Mouse (Mus musculus): ENCODE results near the gene Tmem248. TPM values are rescaled to one million over a fixed set of nuclear protein-coding genes. Genes with fewer than 3 reads are reported as not detected.

Gene Tmem248
- polyA plus RNA-seq, 1 experiment from 2014 or later = 21.8 TPM

GRCm38 (mm10) chr5:130185312-130185711, 31.6 kb upstream of the Tmem248 start:
- H3K36me3 ChIP-seq (ENCODE audit: poor library complexity, severe bottlenecking) = peaks cover 20% of the 10 kb centered on the region
- no peaks in the 10 kb centered on the region for H3K9me3 ChIP-seq (replicated peaks)
- H3K4me2 ChIP-seq = no peak overlapping the region
- H3K27ac ChIP-seq = no peak overlapping the region
- no peak overlapping the region for H3K4me3 ChIP-seq
- 88% methylated on average over 6 of the region's 6 CpGs for WGBS
- peaks cover 12% of the 10 kb centered on the region for H3K4me1 ChIP-seq
- no peaks in the 10 kb centered on the region for H3K27me3 ChIP-seq
- no peak overlapping the region for H3K9ac ChIP-seq
- ATAC-seq = no peak

GRCm38 (mm10) chr5:130187383-130187782, 29.5 kb upstream of the Tmem248 start:
- H3K27ac ChIP-seq = no peak overlapping the region
- peaks cover 41% of the 10 kb centered on the region for H3K36me3 ChIP-seq (ENCODE audit: poor library complexity, severe bottlenecking)
- no peak overlapping the region for H3K4me2 ChIP-seq
- H3K9ac ChIP-seq = no peak overlapping the region; the same call in 1 of the 2 replicates
- no peaks in the 10 kb centered on the region for H3K27me3 ChIP-seq
- H3K4me1 ChIP-seq = peaks cover 12% of the 10 kb centered on the region
- H3K4me3 ChIP-seq = no peak overlapping the region
- 31% methylated on average over 7 of the region's 7 CpGs for WGBS
- no peaks in the 10 kb centered on the region for H3K9me3 ChIP-seq (replicated peaks)
- no peak for ATAC-seq

GRCm38 (mm10) chr5:130190909-130191308, 26.0 kb upstream of the Tmem248 start:
- H3K27ac ChIP-seq = no peak overlapping the region
- no peaks in the 10 kb centered on the region for H3K27me3 ChIP-seq
- H3K4me1 ChIP-seq = peaks cover 12% of the 10 kb centered on the region
- ATAC-seq = no peak
- H3K9me3 ChIP-seq (replicated peaks) = no peaks in the 10 kb centered on the region
- H3K36me3 ChIP-seq (ENCODE audit: poor library complexity, severe bottlenecking) = peaks cover 71% of the 10 kb centered on the region
- H3K4me3 ChIP-seq = no peak overlapping the region
- WGBS = 96% methylated on average over 6 of the region's 6 CpGs
- no peak overlapping the region for H3K9ac ChIP-seq
- no peak overlapping the region for H3K4me2 ChIP-seq

GRCm38 (mm10) chr5:130191865-130192264, 25.0 kb upstream of the Tmem248 start:
- ATAC-seq = no peak
- H3K4me3 ChIP-seq = no peak overlapping the region
- no peak overlapping the region for H3K4me2 ChIP-seq
- no peak overlapping the region for H3K27ac ChIP-seq
- no peak overlapping the region for H3K9ac ChIP-seq
- peaks cover 71% of the 10 kb centered on the region for H3K36me3 ChIP-seq (ENCODE audit: poor library complexity, severe bottlenecking)
- peaks cover 7% of the 10 kb centered on the region for H3K4me1 ChIP-seq
- H3K9me3 ChIP-seq (replicated peaks) = no peaks in the 10 kb centered on the region
- WGBS = 95% methylated on average over 6 of the region's 6 CpGs
- no peaks in the 10 kb centered on the region for H3K27me3 ChIP-seq

GRCm38 (mm10) chr5:130192356-130192944, 24.4 kb upstream of the Tmem248 start:
- Histone ChIP-seq H3K4me2 (no peak overlapping the region), H3K27ac (no peak overlapping the region), H3K9me3 (replicated peaks) (no peaks in the 10 kb centered on the region), H3K9ac (no peak overlapping the region), H3K4me1 (peaks cover under 1% of the 10 kb centered on the region), H3K36me3 (ENCODE audit: poor library complexity, severe bottlenecking) (peaks cover 71% of the 10 kb centered on the region), H3K4me3 (no peak overlapping the region), H3K27me3 (no peaks in the 10 kb centered on the region)
- WGBS = 82% methylated on average over 2 of the region's 2 CpGs
- no peak for ATAC-seq

GRCm38 (mm10) chr5:130193760-130194159, 23.1 kb upstream of the Tmem248 start:
- WGBS = 91% methylated on average over 3 of the region's 3 CpGs
- no peaks in the 10 kb centered on the region for H3K4me1 ChIP-seq
- no peak overlapping the region for H3K4me3 ChIP-seq
- no peak overlapping the region for H3K27ac ChIP-seq
- H3K4me2 ChIP-seq = no peak overlapping the region
- H3K36me3 ChIP-seq (ENCODE audit: poor library complexity, severe bottlenecking) = peaks cover 77% of the 10 kb centered on the region
- ATAC-seq = no peak
- no peaks in the 10 kb centered on the region for H3K27me3 ChIP-seq
- H3K9ac ChIP-seq = no peak overlapping the region
- H3K9me3 ChIP-seq (replicated peaks) = no peaks in the 10 kb centered on the region

GRCm38 (mm10) chr5:130196307-130196706, 20.6 kb upstream of the Tmem248 start:
- WGBS = 100% methylated on average over 1 of the region's 1 CpGs
- peaks cover 67% of the 10 kb centered on the region for H3K36me3 ChIP-seq (ENCODE audit: poor library complexity, severe bottlenecking)

GRCm38 (mm10) chr5:130197454-130197853, 19.4 kb upstream of the Tmem248 start:
- no peaks in the 10 kb centered on the region for H3K9me3 ChIP-seq (replicated peaks)
- no peak overlapping the region for H3K9ac ChIP-seq
- H3K4me3 ChIP-seq = no peak overlapping the region
- no peak overlapping the region for H3K27ac ChIP-seq
- H3K4me1 ChIP-seq = no peaks in the 10 kb centered on the region
- no peak overlapping the region for H3K4me2 ChIP-seq
- WGBS = 90% methylated on average over 3 of the region's 3 CpGs
- H3K27me3 ChIP-seq = no peaks in the 10 kb centered on the region
- no peak for ATAC-seq
- H3K36me3 ChIP-seq (ENCODE audit: poor library complexity, severe bottlenecking) = peaks cover 60% of the 10 kb centered on the region

More at GRCm38 (mm10) chr5:130196307-130196706, 20.6 kb upstream of the Tmem248 start:
- Histone ChIP-seq H3K9me3 (replicated peaks) (no peaks in the 10 kb centered on the region), H3K4me3 (no peak overlapping the region), H3K27ac (no peak overlapping the region), H3K4me1 (no peaks in the 10 kb centered on the region), H3K27me3 (no peaks in the 10 kb centered on the region), H3K9ac (no peak overlapping the region), H3K4me2 (no peak overlapping the region)
- ATAC-seq = no peak

- no peaks in the 10 kb centered on the region for H3K4me1 ChIP-seq
- H3K27me3 ChIP-seq = no peaks in the 10 kb centered on the region
- H3K4me3 ChIP-seq = no peak overlapping the region
- 92% methylated on average over 7 of the region's 7 CpGs for WGBS
- ATAC-seq = no peak
- no peak overlapping the region for H3K27ac ChIP-seq
- no peak overlapping the region for H3K9ac ChIP-seq
- H3K9me3 ChIP-seq (replicated peaks) = no peaks in the 10 kb centered on the region
- H3K4me2 ChIP-seq = no peak overlapping the region
- H3K36me3 ChIP-seq (ENCODE audit: poor library complexity, severe bottlenecking) = peaks cover 59% of the 10 kb centered on the region
These were observed 18.9 kb upstream of the Tmem248 start for GRCm38 (mm10) chr5:130197981-130198380.

GRCm38 (mm10) chr5:130200233-130201029, 16.4 kb upstream of the Tmem248 start:
- Histone ChIP-seq H3K27ac (no peak overlapping the region), H3K27me3 (no peaks in the 10 kb centered on the region), H3K36me3 (ENCODE audit: poor library complexity, severe bottlenecking) (peaks cover 35% of the 10 kb centered on the region), H3K4me1 (no peaks in the 10 kb centered on the region), H3K9me3 (replicated peaks) (no peaks in the 10 kb centered on the region), H3K4me2 (no peak overlapping the region), H3K4me3 (no peak overlapping the region), H3K9ac (no peak overlapping the region)
- 89% methylated on average over 10 of the region's 10 CpGs for WGBS
- no peak for ATAC-seq

GRCm38 (mm10) chr5:130203948-130204347, 12.9 kb upstream of the Tmem248 start:
- H3K9me3 ChIP-seq (replicated peaks) = no peaks in the 10 kb centered on the region
- WGBS = 86% methylated on average over 4 of the region's 4 CpGs
- H3K4me2 ChIP-seq = no peak overlapping the region
- ATAC-seq = no peak
- no peak overlapping the region for H3K27ac ChIP-seq
- H3K4me1 ChIP-seq = no peaks in the 10 kb centered on the region
- no peak overlapping the region for H3K4me3 ChIP-seq
- no peak overlapping the region for H3K9ac ChIP-seq
- no peaks in the 10 kb centered on the region for H3K27me3 ChIP-seq
- peaks cover 40% of the 10 kb centered on the region for H3K36me3 ChIP-seq (ENCODE audit: poor library complexity, severe bottlenecking)

GRCm38 (mm10) chr5:130204560-130204959, 12.3 kb upstream of the Tmem248 start:
- peaks cover 42% of the 10 kb centered on the region for H3K36me3 ChIP-seq (ENCODE audit: poor library complexity, severe bottlenecking)
- WGBS = 87% methylated on average over 6 of the region's 6 CpGs

More at GRCm38 (mm10) chr5:130204560-130204959, 12.3 kb upstream of the Tmem248 start:
- no peak for ATAC-seq
- no peaks in the 10 kb centered on the region for H3K27me3 ChIP-seq
- H3K9me3 ChIP-seq (replicated peaks) = no peaks in the 10 kb centered on the region
- H3K4me2 ChIP-seq = no peak overlapping the region
- H3K4me3 ChIP-seq = no peak overlapping the region
- no peaks in the 10 kb centered on the region for H3K4me1 ChIP-seq
- no peak overlapping the region for H3K9ac ChIP-seq
- no peak overlapping the region for H3K27ac ChIP-seq
